Mouse (Mus musculus): ENCODE results near the gene Ube3b. TPM values are rescaled to one million over a fixed set of nuclear protein-coding genes. Genes with fewer than 3 reads are reported as not detected.

Gene Ube3b
- polyA plus RNA-seq, 1 experiment = 76.1 TPM

GRCm38 (mm10) chr5:114368803-114369496, 11.5 kb upstream of the Ube3b start:
- Histone ChIP-seq H3K36me3 (ENCODE audit: control insufficient read depth, insufficient read depth, low read length) (peaks cover 76% of the 10 kb centered on the region), H3K27ac (ENCODE audit: insufficient read depth, low read depth, low read length) (peak overlapping the region; percentile 84; the same call in 1 of the 2 replicates), H3K27me3 (ENCODE audit: control insufficient read depth, insufficient read depth, low read length) (no peaks in the 10 kb centered on the region), H3K4me3 (ENCODE audit: low read depth, low read length) (no peak overlapping the region), H3K4me1 (ENCODE audit: control insufficient read depth, insufficient read depth, insufficient read length, low read length) (peaks cover 52% of the 10 kb centered on the region)
- TF ChIP-seq POLR2A (IDR thresholded peaks at IDR 0.05; ENCODE audit: low read depth, low read length) (no peak), CTCF (IDR thresholded peaks at IDR 0.05; ENCODE audit: extremely low read depth, insufficient read length, insufficient replicate concordance, low read depth, low read length) (no peak)
- 84% methylated on average over 16 of the region's 16 CpGs for WGBS

GRCm38 (mm10) chr5:114369921-114370320, 10.5 kb upstream of the Ube3b start:
- WGBS = 78% methylated on average over 9 of the region's 9 CpGs
- no peak for TF ChIP-seq CTCF (IDR thresholded peaks at IDR 0.05; ENCODE audit: extremely low read depth, insufficient read length, insufficient replicate concordance, low read depth, low read length)
- TF ChIP-seq POLR2A (IDR thresholded peaks at IDR 0.05; ENCODE audit: low read depth, low read length) = no peak
- Histone ChIP-seq H3K36me3 (ENCODE audit: control insufficient read depth, insufficient read depth, low read length) (peaks cover 68% of the 10 kb centered on the region), H3K27ac (ENCODE audit: insufficient read depth, low read depth, low read length) (peak overlapping the region; percentile 84), H3K27me3 (ENCODE audit: control insufficient read depth, insufficient read depth, low read length) (no peaks in the 10 kb centered on the region), H3K4me3 (ENCODE audit: low read depth, low read length) (no peak overlapping the region), H3K4me1 (ENCODE audit: control insufficient read depth, insufficient read depth, insufficient read length, low read length) (peaks cover 56% of the 10 kb centered on the region)

- no peaks in the 10 kb centered on the region for H3K27me3 ChIP-seq (ENCODE audit: control insufficient read depth, insufficient read depth, low read length)
- no peak overlapping the region for H3K4me3 ChIP-seq (ENCODE audit: low read depth, low read length)
- H3K36me3 ChIP-seq (ENCODE audit: control insufficient read depth, insufficient read depth, low read length) = peaks cover 67% of the 10 kb centered on the region
- H3K27ac ChIP-seq (ENCODE audit: insufficient read depth, low read depth, low read length) = peak overlapping the region; percentile 84
- TF ChIP-seq CTCF (IDR thresholded peaks at IDR 0.05; ENCODE audit: extremely low read depth, insufficient read length, insufficient replicate concordance, low read depth, low read length) (no peak), POLR2A (IDR thresholded peaks at IDR 0.05; ENCODE audit: low read depth, low read length) (no peak)
- WGBS = 68% methylated on average over 9 of the region's 9 CpGs
- H3K4me1 ChIP-seq (ENCODE audit: control insufficient read depth, insufficient read depth, insufficient read length, low read length) = peaks cover 57% of the 10 kb centered on the region
Measured at GRCm38 (mm10) chr5:114370371-114370776, 10.0 kb upstream of the Ube3b start.

GRCm38 (mm10) chr5:114371331-114371730, 9.1 kb upstream of the Ube3b start:
- Histone ChIP-seq H3K4me3 (ENCODE audit: low read depth, low read length) (no peak overlapping the region), H3K27ac (ENCODE audit: insufficient read depth, low read depth, low read length) (peak overlapping the region; percentile 76), H3K36me3 (ENCODE audit: control insufficient read depth, insufficient read depth, low read length) (peaks cover 57% of the 10 kb centered on the region), H3K27me3 (ENCODE audit: control insufficient read depth, insufficient read depth, low read length) (no peaks in the 10 kb centered on the region), H3K4me1 (ENCODE audit: control insufficient read depth, insufficient read depth, insufficient read length, low read length) (peaks cover 58% of the 10 kb centered on the region)
- 29% methylated on average over 3 of the region's 3 CpGs for WGBS
- TF ChIP-seq CTCF (IDR thresholded peaks at IDR 0.05; ENCODE audit: extremely low read depth, insufficient read length, insufficient replicate concordance, low read depth, low read length) = no peak
- no peak for TF ChIP-seq POLR2A (IDR thresholded peaks at IDR 0.05; ENCODE audit: low read depth, low read length)

GRCm38 (mm10) chr5:114371731-114372473, 8.5 kb upstream of the Ube3b start:
- peaks cover 52% of the 10 kb centered on the region for H3K36me3 ChIP-seq (ENCODE audit: control insufficient read depth, insufficient read depth, low read length)
- no peak overlapping the region for H3K4me3 ChIP-seq (ENCODE audit: low read depth, low read length)
- no peak for TF ChIP-seq POLR2A (IDR thresholded peaks at IDR 0.05; ENCODE audit: low read depth, low read length)
- no peak for TF ChIP-seq CTCF (IDR thresholded peaks at IDR 0.05; ENCODE audit: extremely low read depth, insufficient read length, insufficient replicate concordance, low read depth, low read length)
- H3K27ac ChIP-seq (ENCODE audit: insufficient read depth, low read depth, low read length) = peak overlapping the region; percentile 76
- 74% methylated on average over 25 of the region's 25 CpGs for WGBS
- H3K27me3 ChIP-seq (ENCODE audit: control insufficient read depth, insufficient read depth, low read length) = no peaks in the 10 kb centered on the region
- H3K4me1 ChIP-seq (ENCODE audit: control insufficient read depth, insufficient read depth, insufficient read length, low read length) = peaks cover 59% of the 10 kb centered on the region

- Histone ChIP-seq H3K27ac (ENCODE audit: insufficient read depth, low read depth, low read length) (peak overlapping the region; percentile 76), H3K4me3 (ENCODE audit: low read depth, low read length) (no peak overlapping the region), H3K4me1 (ENCODE audit: control insufficient read depth, insufficient read depth, insufficient read length, low read length) (peaks cover 64% of the 10 kb centered on the region), H3K36me3 (ENCODE audit: control insufficient read depth, insufficient read depth, low read length) (peaks cover 45% of the 10 kb centered on the region), H3K27me3 (ENCODE audit: control insufficient read depth, insufficient read depth, low read length) (no peaks in the 10 kb centered on the region)
- whole genome bisulfite sequencing = 39% methylated on average over 11 of the region's 11 CpGs
- no peak for TF ChIP-seq CTCF (IDR thresholded peaks at IDR 0.05; ENCODE audit: extremely low read depth, insufficient read length, insufficient replicate concordance, low read depth, low read length)
Measured at GRCm38 (mm10) chr5:114372565-114372964, 7.8 kb upstream of the Ube3b start.

GRCm38 (mm10) chr5:114373174-114373573, 7.2 kb upstream of the Ube3b start:
- peaks cover 66% of the 10 kb centered on the region for H3K4me1 ChIP-seq (ENCODE audit: control insufficient read depth, insufficient read depth, insufficient read length, low read length)
- H3K36me3 ChIP-seq (ENCODE audit: control insufficient read depth, insufficient read depth, low read length) = peaks cover 39% of the 10 kb centered on the region
- peak overlapping the region; percentile 76; the same call in 1 of the 2 replicates for H3K27ac ChIP-seq (ENCODE audit: insufficient read depth, low read depth, low read length)
- H3K27me3 ChIP-seq (ENCODE audit: control insufficient read depth, insufficient read depth, low read length) = no peaks in the 10 kb centered on the region
- WGBS = 32% methylated on average over 11 of the region's 11 CpGs
- no peak overlapping the region for H3K4me3 ChIP-seq (ENCODE audit: low read depth, low read length)
- TF ChIP-seq CTCF (IDR thresholded peaks at IDR 0.05; ENCODE audit: extremely low read depth, insufficient read length, insufficient replicate concordance, low read depth, low read length) = no peak
- no peak for TF ChIP-seq POLR2A (IDR thresholded peaks at IDR 0.05; ENCODE audit: low read depth, low read length)

Data from small intestine, adult 2 months (tissue).